Mouse (Mus musculus) G1E (cell line): ENCODE results near the gene Gadd45g.

Experiments used
- CTCF ChIP-seq: IDR thresholded peaks from 2 replicates; pipeline ENCODE4 v1.5.1; 2012; ENCODE audit warnings: low read depth, low read length, inconsistent platforms, mixed read lengths
- GATA1 ChIP-seq: IDR thresholded peaks from 2 replicates; pipeline ENCODE4 v1.6.1; 2012; ENCODE audit warnings: borderline replicate concordance, low read length, inconsistent platforms, mixed read lengths
- POLR2AphosphoS5 ChIP-seq: IDR thresholded peaks from 2 replicates; pipeline ENCODE4 v1.6.1; 2012; ENCODE audit warnings: low read depth, low read length, inconsistent platforms; ENCODE audit not compliant: insufficient replicate concordance

DNA sequence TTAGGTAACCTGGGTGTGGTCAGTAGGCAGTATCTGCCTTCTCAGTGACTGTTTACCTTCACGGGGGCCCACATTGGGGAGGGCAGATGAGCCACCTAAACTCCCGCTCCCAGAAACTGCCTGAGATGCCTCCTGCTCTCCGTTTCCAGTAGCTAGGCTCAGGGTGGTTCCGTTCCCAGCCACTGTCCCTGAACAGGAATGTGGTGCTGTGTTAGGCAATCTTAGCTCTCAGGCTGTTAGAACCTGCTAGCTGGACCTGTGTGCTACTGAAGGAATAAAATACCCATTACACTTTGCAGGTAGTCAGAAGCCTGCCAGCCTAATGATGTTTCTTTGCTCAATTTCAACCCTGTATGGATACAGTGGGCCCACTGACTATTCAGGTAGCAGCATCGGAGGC is 37.8 kb downstream of the Gadd45g start:
- TF ChIP-seq CTCF (no peak), GATA1 (no peak), POLR2AphosphoS5 (no peak)
